Mouse (Mus musculus) heart, embryonic 16.5 days (tissue): ENCODE measurements around the gene Gm8453. TPM values are rescaled to one million over a fixed set of nuclear protein-coding genes. Genes with fewer than 3 reads are reported as not detected.
"Not testable (repeated sequence)": the region's sequence is repeated elsewhere in the genome, so short reads cannot be mapped to it uniquely, and the experiment has no call there.

Source experiments
- ATAC-seq: fragments of 200-750 bp; cut with Nextera tagmentation; replicated peaks from 2 replicates; pipeline ENCODE4 v1.8.0; 2017; ENCODE audit warnings: moderate number of reproducible peaks; ENCODE audit not compliant: insufficient read depth, low FRiP score; ENCODE audit errors: extremely low read depth
- H3K27ac ChIP-seq: fragments of 300-500 bp; sonication (generic); 2 replicates; pipeline ENCODE4 v1.5.1; 2014; ENCODE audit warnings: mild to moderate bottlenecking, low read length, control low read depth, moderate library complexity
- H3K27me3 ChIP-seq: fragments of 300-500 bp; sonication (generic); 2 replicates; pipeline ENCODE4 v1.6.1; 2014; ENCODE audit warnings: low read length, mixed read lengths; ENCODE audit not compliant: control insufficient read depth, insufficient read depth
- H3K36me3 ChIP-seq: fragments of 300-500 bp; sonication (generic); 2 replicates; pipeline ENCODE4 v1.6.1; 2014; ENCODE audit not compliant: control insufficient read depth, insufficient read depth
- H3K4me1 ChIP-seq: fragments of 300-500 bp; sonication (generic); 2 replicates; pipeline ENCODE4 v1.6.1; 2014; ENCODE audit warnings: low read length, mixed read lengths; ENCODE audit not compliant: control insufficient read depth, insufficient read depth
- H3K4me2 ChIP-seq: fragments of 300-500 bp; sonication (generic); 2 replicates; pipeline ENCODE4 v1.6.1; 2014; ENCODE audit warnings: low read depth, mild to moderate bottlenecking, control low read depth, low read length
- H3K4me3 ChIP-seq: fragments of 300-500 bp; sonication (generic); 2 replicates; pipeline ENCODE4 v1.5.1; 2014; ENCODE audit warnings: mild to moderate bottlenecking, control low read depth, low read length
- H3K9ac ChIP-seq: fragments of 300-500 bp; sonication (generic); 2 replicates; pipeline ENCODE4 v1.6.1; 2014; ENCODE audit warnings: low read length, control low read depth
- H3K9me3 ChIP-seq: fragments of 300-500 bp; sonication (generic); replicated peaks from 2 replicates; pipeline ENCODE4 v1.6.1; 2016; ENCODE audit warnings: low read length; ENCODE audit not compliant: control insufficient read depth
- WGBS: fragments of 180-500 bp; shearing (Covaris S2); extraction: QIAGEN DNeasy Blood & Tissue Kit; methylation state at CpG from one replicate; pipeline ENCODE4 v1.1.7; 2014; 5-methylcytosine and 5-hydroxymethylcytosine counted together
- polyA plus RNA-seq: library from polyadenylated mRNA; unstranded; fragments of >200 nt; fragmentation: Nextera tagmentation; extraction: Ambion mirVana; gene quantifications from 2 replicates; pipeline ENCODE4 v1.2.1, GENCODE M21; 2015

Gene Gm8453
- polyA plus RNA-seq = not detected in 2 replicates

- not testable (repeated sequence) for H3K9me3 ChIP-seq, H3K4me2 ChIP-seq, H3K27ac ChIP-seq, H3K4me3 ChIP-seq, ATAC-seq, H3K9ac ChIP-seq, H3K36me3 ChIP-seq, H3K27me3 ChIP-seq, H3K4me1 ChIP-seq
- 23% methylated on average over 1 of the region's 2 CpGs for WGBS
These were observed at the start of gene Gm8453 for GRCm38 (mm10) chr7:22229384-22229783. Gene Gm8453, minus strand, starts transcription at chr7:22229484.

GRCm38 (mm10) chr7:22201164-22201563, 28.1 kb downstream of the Gm8453 start, which contains the start of gene Gm8653:
Gene Gm8653, minus strand, starts transcription at chr7:22201264.
- not testable (repeated sequence) for H3K27ac ChIP-seq, ATAC-seq

GRCm38 (mm10) chr7:22189077-22189476, 40.2 kb downstream of the Gm8453 start, which contains the start of gene Vmn1r143:
Gene Vmn1r143, plus strand, starts transcription at chr7:22189377.
- WGBS = no CpG with 5 or more reads among the region's 3 CpGs
- not testable (repeated sequence) for ATAC-seq, H3K36me3 ChIP-seq, H3K4me3 ChIP-seq, H3K27me3 ChIP-seq, H3K27ac ChIP-seq, H3K4me1 ChIP-seq, H3K9ac ChIP-seq, H3K9me3 ChIP-seq, H3K4me2 ChIP-seq

More at GRCm38 (mm10) chr7:22201164-22201563, 28.1 kb downstream of the Gm8453 start, which contains the start of gene Gm8653:
- not testable (repeated sequence) for H3K4me2 ChIP-seq, H3K4me3 ChIP-seq, H3K27me3 ChIP-seq, H3K9me3 ChIP-seq, H3K4me1 ChIP-seq, H3K36me3 ChIP-seq, H3K9ac ChIP-seq
- WGBS = no CpG with 5 or more reads among the region's 2 CpGs

Other genes with a start within 250 kb of the Gm8453 start
- not detected in 2 replicates for gene Vmn1r137, start 234.9 kb downstream of the Gm8453 start, polyA plus RNA-seq
- not detected in 2 replicates for gene Vmn1r138, start 200.6 kb downstream of the Gm8453 start, polyA plus RNA-seq
- gene Gm6176, start 173.2 kb downstream of the Gm8453 start, polyA plus RNA-seq = not detected in 2 replicates
- gene Vmn1r139, start 160.4 kb downstream of the Gm8453 start, polyA plus RNA-seq = not detected in 2 replicates
- gene Gm16451, start 111.2 kb downstream of the Gm8453 start, polyA plus RNA-seq = not detected in 2 replicates
- gene Gm10666, start 94.7 kb downstream of the Gm8453 start, polyA plus RNA-seq = not detected in 2 replicates
- not detected in 2 replicates for gene Vmn1r142, start 65.4 kb downstream of the Gm8453 start, polyA plus RNA-seq
- gene Vmn1r143, start 40.1 kb downstream of the Gm8453 start, polyA plus RNA-seq = not detected in 2 replicates
- gene Gm8653, start 28.2 kb downstream of the Gm8453 start, polyA plus RNA-seq = not detected in 2 replicates
- gene Gm4187, start 100.2 kb upstream of the Gm8453 start, polyA plus RNA-seq = not detected in 2 replicates
- gene Gm8660, start 141.6 kb upstream of the Gm8453 start, polyA plus RNA-seq = not detected in 2 replicates
- gene Vmn1r148, start 184.1 kb upstream of the Gm8453 start, polyA plus RNA-seq = not detected in 2 replicates
- gene Vmn1r149, start 208.7 kb upstream of the Gm8453 start, polyA plus RNA-seq = not detected in 2 replicates
- not detected in 2 replicates for gene Gm10665, start 234.6 kb upstream of the Gm8453 start, polyA plus RNA-seq